Mouse (Mus musculus): ENCODE measurements around the gene Cox5a.

DNA sequence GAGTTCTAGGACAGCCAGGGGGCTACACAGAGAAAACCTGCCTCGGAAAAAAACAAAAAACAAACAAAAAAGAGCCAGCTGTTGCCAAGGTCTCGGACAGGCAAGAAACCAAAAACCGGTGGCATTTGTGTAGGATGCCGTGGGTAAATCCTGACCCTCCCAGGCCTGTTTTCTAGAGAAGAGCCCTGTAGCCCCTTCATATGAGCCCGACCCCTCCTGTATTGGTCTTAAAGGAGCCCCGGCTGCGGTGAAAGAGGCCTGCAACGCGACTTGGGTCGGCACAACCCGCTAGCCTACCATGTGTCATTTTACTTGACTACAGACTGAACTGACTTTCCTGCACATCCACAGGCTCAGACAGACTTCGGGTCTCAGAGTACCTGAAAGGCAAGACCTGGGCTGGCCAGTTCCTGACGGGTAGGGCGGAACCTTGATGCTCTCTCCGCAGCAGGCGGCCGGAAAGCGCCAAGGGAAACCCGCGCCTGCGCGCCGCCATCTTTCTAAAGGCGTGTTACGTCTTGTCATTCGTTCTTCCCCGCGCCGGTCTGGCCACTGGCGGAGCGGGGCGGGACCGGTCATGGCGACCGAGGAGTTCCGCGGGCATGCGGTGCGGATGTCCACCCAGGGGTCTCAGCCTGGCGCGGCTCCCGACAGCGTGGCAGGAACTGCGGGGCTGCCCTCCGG lies 16.1 kb downstream of the Cox5a start, which contains the start of gene Fam219b:
- TF ChIP-seq CTCF (IDR thresholded peaks at IDR 0.05; ENCODE audit: borderline replicate concordance, insufficient read depth, low read length) (no peak), POLR2A (IDR thresholded peaks at IDR 0.05; ENCODE audit: low read depth, low read length) (peak; percentile 82)
